8 mouse cellular contexts compared by ENCODE assay signal in the genomic region with DNA sequence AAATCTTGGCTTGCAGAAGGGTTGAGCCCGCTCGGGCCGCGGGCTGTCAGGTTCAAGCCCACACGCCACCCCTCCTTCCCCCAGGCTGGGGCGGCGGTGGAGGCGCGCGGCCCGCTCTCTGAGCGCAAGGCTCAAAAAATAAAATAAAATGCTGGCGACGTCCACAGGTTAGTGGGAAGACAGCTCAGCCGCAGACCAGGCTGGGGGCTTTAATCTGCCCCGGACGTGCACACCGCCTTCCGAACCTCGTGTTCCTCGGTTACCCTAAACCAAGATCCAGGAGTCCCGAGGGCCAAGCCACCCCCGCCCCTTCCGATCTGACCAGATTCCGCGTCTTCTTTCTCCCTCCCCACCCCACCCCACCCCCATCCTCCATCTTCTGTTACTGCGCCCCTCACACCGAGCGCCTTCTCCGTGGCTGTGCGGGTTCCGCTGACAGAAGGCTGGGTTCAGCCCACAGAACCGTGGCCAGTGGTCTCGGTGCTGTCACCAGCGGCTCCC. TPM values are rescaled to one million over a fixed set of nuclear protein-coding genes. Genes with fewer than 3 reads are reported as not detected.
A peak's percentile ranks its signal among the peaks of the same experiment; 100 is the strongest.
DNase-seq lines count a peak whose midpoint lies in the region; ATAC-seq lines count a peak whose summit lies in the region.

No protein-coding gene starts in this region.

- ATAC-seq in limb, embryonic 12.5 days (ENCODE audit: insufficient number of reproducible peaks, insufficient read depth, low FRiP score, low TSS enrichment, low read depth), result peak; percentile 41
- peak; percentile 53 for ATAC-seq in midbrain, embryonic 16.5 days

- H3K36me3 ChIP-seq in limb, embryonic 12.5 days, result no peaks in the 10 kb centered on the region
- no peaks in the 10 kb centered on the region for H3K36me3 ChIP-seq in midbrain, embryonic 16.5 days (ENCODE audit: control insufficient read depth, insufficient read depth, low read length)

- no peaks in the 10 kb centered on the region for H3K9me3 ChIP-seq in limb, embryonic 12.5 days
- no peaks in the 10 kb centered on the region for H3K9me3 ChIP-seq in midbrain, embryonic 16.5 days (replicated peaks; ENCODE audit: control insufficient read depth, low read length, poor library complexity, severe bottlenecking)

- DNase-seq in adrenal gland, adult 2 months, result peak; percentile 6
- DNase-seq in adrenal gland, postnatal 10 days, result no peak
- DNase-seq in urinary bladder, postnatal 25 days (ENCODE audit: low spot score), result peak; percentile 27
- DNase-seq in urinary bladder, postnatal 10 days (ENCODE audit: low spot score), result no peak
- peak; percentile 14 to 15 for DNase-seq in heart, postnatal 10 days
- peak; percentile 5 to 14 for DNase-seq in thymus, adult 18-20 months

- peak overlapping the region; percentile 96 for H3K4me3 ChIP-seq in limb, embryonic 12.5 days (replicated peaks)
- H3K4me3 ChIP-seq in midbrain, embryonic 16.5 days (ENCODE audit: low read depth, low read length), result peak overlapping the region; percentile 84

- H3K27ac ChIP-seq in limb, embryonic 12.5 days, result peak overlapping the region; percentile 96
- peak overlapping the region; percentile 100 for H3K27ac ChIP-seq in midbrain, embryonic 16.5 days (ENCODE audit: low read length)

- H3K4me2 ChIP-seq in limb, embryonic 12.5 days, result peak overlapping the region; percentile 81
- peak overlapping the region; percentile 74 for H3K4me2 ChIP-seq in midbrain, embryonic 16.5 days (ENCODE audit: low read length)

- under 1% methylated on average over 33 of the region's 35 CpGs for WGBS in limb, embryonic 12.5 days
- WGBS in midbrain, embryonic 16.5 days, result 0% methylated on average over 34 of the region's 35 CpGs

- intact Hi-C loops in heart, postnatal 10 days (cut with DNase I), result loop anchor here (5.0 kb wide), 1 partner anchor 366 kb away; no protein-coding TSS in a partner anchor

- no peaks in the 10 kb centered on the region for H3K27me3 ChIP-seq in limb, embryonic 12.5 days
- no peaks in the 10 kb centered on the region for H3K27me3 ChIP-seq in midbrain, embryonic 16.5 days (ENCODE audit: control insufficient read depth, insufficient read depth, low read depth, low read length)

- no peaks in the 10 kb centered on the region; the same call in 1 of the 2 replicates for H3K4me1 ChIP-seq in limb, embryonic 12.5 days (replicated peaks)
- H3K4me1 ChIP-seq in midbrain, embryonic 16.5 days (ENCODE audit: control insufficient read depth, insufficient read depth, low read length), result peaks cover 27% of the 10 kb centered on the region

- H3K9ac ChIP-seq in limb, embryonic 12.5 days (replicated peaks), result peak overlapping the region; percentile 94
- H3K9ac ChIP-seq in midbrain, embryonic 16.5 days (ENCODE audit: low read depth, low read length), result peak overlapping the region; percentile 100

RNA-seq across cellular contexts. Expression of gene Basp1, which starts 0.8 kb away (rescaled TPM):
- 1 to 10 TPM; 6.6 to 8.1 TPM for total RNA-seq in adrenal gland, adult 2 months (2021)
- 2.4 and 4.2 TPM in 2 replicates for polyA plus RNA-seq in adrenal gland, adult 2 months (2012; rRNA removed)
- 10 to 100 TPM; 17.6 to 29.6 TPM for total RNA-seq in adrenal gland, postnatal 10 days (2021)
- 1 to 10 TPM; 6.7 to 8.4 TPM for total RNA-seq in heart, postnatal 10 days (2021)
- 71.4 and 113 TPM in 2 replicates for polyA plus RNA-seq in limb, embryonic 12.5 days (2016; fragmentation: Nextera tagmentation; extraction: Ambion mirVana)
- 213 and 240 TPM in 2 replicates for polyA plus RNA-seq in midbrain, embryonic 16.5 days (2015; fragmentation: Nextera tagmentation; extraction: Ambion mirVana)

Comparison
In these comparisons a context has a peak if more than half of its experiments do, and no peak if none do; other contexts are left out.
1. DNase-seq: peak in adrenal gland, adult 2 months (single experiment), urinary bladder, postnatal 25 days (single experiment), heart, postnatal 10 days (2 of 2) and thymus, adult 18-20 months (2 of 2); none in adrenal gland, postnatal 10 days (single experiment) and urinary bladder, postnatal 10 days (single experiment).